Mouse (Mus musculus) hindlimb bud, embryonic 11.5 days (tissue): Measurements from ENCODE around the gene Snx5.

Experiments used
- DNase-seq: peaks from one replicate; pipeline ENCODE4 v3.0.0-alpha.2; 2012; ENCODE audit warnings: low read depth, low spot score; ENCODE audit errors: extremely low spot score

The Snx5 gene

GRCm38 (mm10) chr2:144267731-144268015 lies 3.0 kb downstream of the Snx5 start:
- DNase-seq: no peak

- no peak for DNase-seq
Observed at GRCm38 (mm10) chr2:144267004-144267730, 3.5 kb downstream of the Snx5 start.

DNA sequence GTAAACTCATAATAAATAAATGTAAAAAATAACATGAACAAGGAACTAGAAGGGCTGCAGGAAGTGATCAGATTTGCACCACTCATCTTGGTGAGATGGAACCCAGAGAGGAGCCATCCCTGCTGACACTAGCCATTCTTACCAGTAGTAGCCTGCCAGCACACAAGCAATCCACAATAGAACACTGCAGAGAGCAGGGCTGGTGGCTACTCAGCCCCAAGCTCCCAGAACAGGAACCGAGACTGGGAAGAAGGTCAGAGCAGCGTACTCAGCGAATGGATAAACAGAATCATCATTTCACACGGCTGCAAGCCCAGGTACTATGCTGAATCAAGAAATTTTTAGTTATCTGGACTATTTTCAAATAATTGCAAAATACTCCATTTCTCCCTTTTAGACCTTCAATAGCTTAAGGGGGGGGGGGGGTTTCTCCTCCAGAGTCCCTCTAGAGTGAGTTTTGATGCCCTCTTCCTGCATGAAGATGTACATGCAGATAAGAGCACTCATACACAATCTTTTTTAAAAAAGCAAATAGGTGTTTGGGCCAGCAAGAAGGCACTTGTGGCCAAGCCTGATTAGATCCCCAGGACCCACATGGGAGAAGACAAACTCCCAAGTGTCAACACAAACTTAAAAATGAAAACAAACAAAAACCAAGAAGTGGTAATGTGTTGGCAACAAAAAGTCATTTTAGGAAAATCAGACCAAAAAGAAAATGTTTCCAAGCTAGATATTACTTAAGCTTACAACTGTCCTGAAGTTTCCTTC lies 4.6 kb downstream of the Snx5 start:
- DNase-seq: no peak

- DNase-seq: no peak
Observed at GRCm38 (mm10) chr2:144265120-144265488, 5.6 kb downstream of the Snx5 start.

GRCm38 (mm10) chr2:144264398-144265119 lies 6.1 kb downstream of the Snx5 start:
- no peak for DNase-seq

DNA sequence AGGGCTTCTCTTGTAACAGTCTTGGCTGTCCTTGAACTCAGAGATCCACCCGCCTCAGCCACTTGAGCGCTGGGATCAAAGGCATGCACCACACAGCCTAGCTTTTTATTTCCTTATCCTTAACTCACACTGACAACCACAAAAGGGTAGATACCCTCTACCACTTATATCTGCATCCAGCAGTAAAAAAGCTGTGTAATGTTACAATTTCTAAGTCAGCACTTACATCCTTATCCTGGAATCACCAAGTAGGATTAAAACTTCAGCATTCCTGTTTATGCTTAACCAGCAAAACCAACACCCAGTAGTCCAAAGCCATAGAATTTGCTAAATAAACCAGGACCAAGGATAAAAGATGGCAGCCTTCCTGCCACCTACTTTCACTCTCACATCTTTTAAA lies 7.9 kb downstream of the Snx5 start:
- DNase-seq: no peak

- no peak for DNase-seq
Observed at GRCm38 (mm10) chr2:144250111-144250510, 20.6 kb downstream of the Snx5 start.

- no peak for DNase-seq
Observed at GRCm38 (mm10) chr2:144248613-144249376, 21.9 kb downstream of the Snx5 start.

DNA sequence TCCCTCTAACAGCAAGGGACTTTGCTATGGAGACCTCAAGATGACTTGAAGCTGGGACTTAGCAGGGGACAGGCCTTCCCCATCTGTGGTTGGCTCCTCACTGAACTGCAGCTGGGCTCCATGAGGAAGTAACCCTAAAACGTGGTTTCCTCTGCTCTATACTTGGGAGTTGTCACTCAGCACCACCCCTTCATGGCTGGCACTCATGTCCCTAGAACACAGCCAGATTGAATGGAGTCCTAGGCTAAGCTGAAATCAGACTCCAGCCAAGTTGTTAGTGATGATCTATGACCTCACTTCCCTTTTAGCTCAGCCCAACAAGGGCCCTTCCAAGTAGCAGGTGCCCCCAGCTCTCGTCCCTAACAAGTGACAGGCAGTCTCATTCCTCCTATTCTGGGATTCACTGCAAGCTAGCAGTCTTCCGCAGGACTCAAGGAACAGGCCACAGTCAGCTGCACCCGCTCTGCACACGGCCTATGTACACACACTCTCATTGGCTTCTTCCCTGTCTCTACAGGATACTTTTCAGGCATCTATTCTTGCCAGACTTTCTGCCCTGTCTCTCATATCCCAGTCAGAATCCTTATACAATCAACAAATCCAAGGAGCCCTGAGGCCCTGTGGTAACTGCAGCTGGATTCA lies 23.2 kb downstream of the Snx5 start:
- DNase-seq: no peak

DNA sequence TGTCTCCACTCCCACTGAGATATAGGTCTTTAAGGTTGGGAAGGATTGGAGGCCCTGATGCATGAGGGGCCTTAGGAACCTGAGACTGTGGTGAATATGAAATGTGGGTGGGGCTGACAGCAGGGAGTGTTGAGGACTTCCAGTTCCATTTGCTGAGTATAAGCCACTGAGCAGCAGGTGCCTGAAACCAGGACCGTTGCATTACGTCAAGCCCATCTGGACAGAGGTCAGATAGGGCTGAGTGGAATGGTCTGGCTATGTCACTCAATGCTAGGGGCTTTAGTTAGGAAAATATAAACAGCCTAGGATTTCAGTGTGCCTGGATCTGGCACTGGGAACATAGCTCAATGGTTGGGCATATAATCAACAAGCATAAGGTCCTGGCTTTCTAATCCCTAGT lies 24.4 kb downstream of the Snx5 start:
- no peak for DNase-seq

GRCm38 (mm10) chr2:144245464-144245863 lies 25.2 kb downstream of the Snx5 start:
- DNase-seq: no peak

GRCm38 (mm10) chr2:144240095-144240899 lies 30.4 kb downstream of the Snx5 start:
- DNase-seq: no peak

DNA sequence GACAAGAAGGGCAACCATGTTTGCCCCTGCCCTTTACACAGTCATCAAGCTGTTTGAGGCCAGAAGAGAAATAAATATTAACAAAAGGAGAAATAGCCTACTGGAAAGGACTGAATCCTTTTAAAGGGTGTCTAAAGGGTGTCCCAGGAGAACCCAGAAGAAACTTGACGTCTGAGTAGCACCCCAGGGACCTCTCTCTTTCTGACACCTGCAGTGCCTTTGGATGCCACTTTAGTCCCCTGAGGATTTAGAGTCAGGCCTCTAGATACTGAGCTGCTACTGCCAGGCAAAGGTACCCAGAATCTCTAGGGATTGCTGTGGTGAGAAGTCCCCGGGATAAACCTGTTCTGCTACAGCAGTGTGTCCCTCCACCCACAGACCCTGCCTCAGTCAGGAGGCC lies 31.4 kb downstream of the Snx5 start:
- no peak for DNase-seq

GRCm38 (mm10) chr2:144238341-144238740 lies 32.4 kb downstream of the Snx5 start:
- no peak for DNase-seq

- DNase-seq: no peak
Observed at GRCm38 (mm10) chr2:144236791-144237584, 33.7 kb downstream of the Snx5 start.

GRCm38 (mm10) chr2:144235776-144236175 lies 34.9 kb downstream of the Snx5 start:
- no peak for DNase-seq

- no peak for DNase-seq
Observed at GRCm38 (mm10) chr2:144233534-144233933, 37.2 kb downstream of the Snx5 start.

- no peak for DNase-seq
Observed at GRCm38 (mm10) chr2:144231115-144231514, 39.6 kb downstream of the Snx5 start.

- no peak for DNase-seq
Observed at GRCm38 (mm10) chr2:144230498-144230897, 40.2 kb downstream of the Snx5 start.
